Mouse (Mus musculus): Measurements from ENCODE around the gene Scgb1a1.

The Scgb1a1 gene

GRCm38 (mm10) chr19:9040649-9041048, 47.1 kb downstream of the Scgb1a1 start:
- no peak for DNase-seq

GRCm38 (mm10) chr19:9039928-9040327, 47.8 kb downstream of the Scgb1a1 start:
- DNase-seq, result no peak

DNA sequence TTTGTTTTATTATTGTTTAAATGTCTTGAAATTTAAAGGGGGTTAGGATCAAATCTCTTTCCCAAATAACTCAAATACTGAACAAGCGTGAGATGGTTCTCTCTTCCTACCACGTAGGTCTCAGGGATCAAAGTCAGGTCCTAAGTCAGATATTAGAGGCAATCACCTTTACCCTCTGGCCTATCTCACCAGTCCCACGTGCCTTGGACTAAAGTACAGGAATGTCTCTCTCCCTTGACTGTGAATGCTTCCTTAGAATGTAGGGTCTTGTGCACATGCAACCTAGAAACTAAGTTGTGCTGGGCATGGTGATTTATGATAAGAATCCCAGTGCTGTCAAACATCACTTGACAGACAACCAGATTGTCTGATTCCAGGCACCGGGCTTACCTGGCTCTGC, 48.5 kb downstream of the Scgb1a1 start:
- no peak for DNase-seq

- DNase-seq, result no peak
Measured at GRCm38 (mm10) chr19:9038136-9038535, 49.6 kb downstream of the Scgb1a1 start.

DNA sequence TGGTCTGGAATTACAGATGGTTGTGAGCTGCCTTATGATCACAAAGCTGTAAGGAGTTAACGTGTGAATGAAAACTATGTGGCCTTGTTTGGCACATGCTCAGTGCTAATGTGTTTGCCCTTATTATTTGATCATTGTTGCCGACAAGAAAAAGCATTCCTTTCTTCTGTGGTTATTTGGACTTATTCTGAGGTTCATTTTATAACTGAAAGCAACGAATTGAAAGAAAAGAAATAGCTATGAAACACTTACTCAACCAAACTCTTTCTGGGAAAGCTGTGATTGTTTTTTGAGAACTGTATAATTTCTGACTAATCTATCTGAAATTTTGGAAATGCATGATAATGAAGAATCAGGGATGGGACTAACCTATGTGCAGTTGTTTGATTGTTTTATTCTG, 52.7 kb downstream of the Scgb1a1 start:
- DNase-seq, result no peak

GRCm38 (mm10) chr19:9034480-9034879, 53.3 kb downstream of the Scgb1a1 start:
- no peak for DNase-seq
